Mouse (Mus musculus) lung, adult 2 months (tissue): ENCODE results near the gene Dusp23. TPM values are rescaled to one million over a fixed set of nuclear protein-coding genes. Genes with fewer than 3 reads are reported as not detected.

Source experiments
- DNase-seq: peaks from one replicate; pipeline ENCODE4 v3.0.0; 2022
- H3K4me1 ChIP-seq: fragments of 200-500 bp; 2 replicates; pipeline ENCODE4 v1.6.1; 2011; ENCODE audit warnings: low read length; ENCODE audit not compliant: control insufficient read depth, insufficient read depth
- H3K4me3 ChIP-seq: fragments of 200-500 bp; replicated peaks from 2 replicates; pipeline ENCODE3; 2011; ENCODE audit warnings: low read depth, mild to moderate bottlenecking, control low read depth, low read length; ENCODE audit errors: extremely low read depth
- CTCF ChIP-seq: fragments of 200-500 bp; IDR thresholded peaks from 2 replicates; pipeline ENCODE4 v1.5.1; 2011; ENCODE audit warnings: mild to moderate bottlenecking, low read length, control low read depth; ENCODE audit not compliant: insufficient read depth
- POLR2A ChIP-seq: fragments of 200-500 bp; IDR thresholded peaks from 2 replicates; pipeline ENCODE4 v1.6.1; 2011; ENCODE audit warnings: low read depth, mild to moderate bottlenecking, control low read depth, low read length, borderline replicate concordance; ENCODE audit errors: extremely low read depth
- WGBS: fragments of 180-500 bp; shearing (Covaris S2); methylation state at CpG from one replicate; pipeline ENCODE4 v1.1.7; 2018; 5-methylcytosine and 5-hydroxymethylcytosine counted together
- polyA plus RNA-seq: library from polyadenylated mRNA; depleted of rRNA; stranded (reverse); fragments of >200 nt; gene quantifications from 2 replicates; pipeline ENCODE4 v1.2.3, GENCODE M21; 2012; rRNA removed

Gene Dusp23
- polyA plus RNA-seq: 29.6 and 48.0 TPM in 2 replicates

- under 1% methylated on average over 53 of the region's 53 CpGs for WGBS
- H3K4me3 ChIP-seq: peak within 1 kb of the TSS; percentile 78
- DNase-seq: peak; percentile 97
- peaks cover 4% of the 10 kb centered on the region; the same call in 1 of the 2 replicates for H3K4me1 ChIP-seq
- peak; percentile 61 for TF ChIP-seq POLR2A
- peak; percentile 90 for TF ChIP-seq CTCF
Measured at GRCm38 (mm10) chr1:172632451-172633326, at the start of gene Dusp23. Gene Dusp23 (minus strand): TSS chr1:172632962.

- TF ChIP-seq POLR2A (no peak), CTCF (no peak)
- 83% methylated on average over 4 of the region's 4 CpGs for WGBS
- Histone ChIP-seq H3K4me3 (no peak overlapping the region), H3K4me1 (no peaks in the 10 kb centered on the region)
- DNase-seq: no peak
Measured at GRCm38 (mm10) chr1:172680742-172681141, 48.0 kb upstream of the Dusp23 start.

GRCm38 (mm10) chr1:172670716-172671115, 38.0 kb upstream of the Dusp23 start:
- H3K4me3 ChIP-seq: no peak overlapping the region
- H3K4me1 ChIP-seq: no peaks in the 10 kb centered on the region
- no peak for TF ChIP-seq CTCF
- TF ChIP-seq POLR2A: no peak
- no peak for DNase-seq
- WGBS: 80% methylated on average over 1 of the region's 1 CpGs

- Histone ChIP-seq H3K4me3 (no peak overlapping the region), H3K4me1 (no peaks in the 10 kb centered on the region)
- TF ChIP-seq POLR2A: no peak
- no peak for TF ChIP-seq CTCF
- 73% methylated on average over 6 of the region's 6 CpGs for WGBS
- DNase-seq: no peak
Measured at GRCm38 (mm10) chr1:172667597-172667996, 34.8 kb upstream of the Dusp23 start.

- TF ChIP-seq POLR2A (no peak), CTCF (no peak)
- DNase-seq: no peak
- 70% methylated on average over 2 of the region's 2 CpGs for WGBS
- Histone ChIP-seq H3K4me1 (no peaks in the 10 kb centered on the region), H3K4me3 (no peak overlapping the region)
Measured at GRCm38 (mm10) chr1:172665457-172665856, 32.7 kb upstream of the Dusp23 start.

GRCm38 (mm10) chr1:172659688-172660087, 26.9 kb upstream of the Dusp23 start:
- no peak for DNase-seq
- no peak overlapping the region for H3K4me3 ChIP-seq

GRCm38 (mm10) chr1:172657266-172657665, 24.5 kb upstream of the Dusp23 start:
- TF ChIP-seq CTCF (no peak), POLR2A (no peak)
- WGBS: 80% methylated on average over 3 of the region's 3 CpGs
- DNase-seq: no peak
- Histone ChIP-seq H3K4me3 (no peak overlapping the region), H3K4me1 (peaks cover 2% of the 10 kb centered on the region; the same call in 1 of the 2 replicates)

More at GRCm38 (mm10) chr1:172659688-172660087, 26.9 kb upstream of the Dusp23 start:
- H3K4me1 ChIP-seq: peaks cover 2% of the 10 kb centered on the region; the same call in 1 of the 2 replicates
- WGBS: 50% methylated on average over 8 of the region's 8 CpGs
- TF ChIP-seq POLR2A: no peak
- TF ChIP-seq CTCF: no peak

GRCm38 (mm10) chr1:172653900-172654299, 21.1 kb upstream of the Dusp23 start:
- Histone ChIP-seq H3K4me1 (peaks cover 4% of the 10 kb centered on the region; the same call in 1 of the 2 replicates), H3K4me3 (no peak overlapping the region)
- TF ChIP-seq CTCF (no peak), POLR2A (no peak)
- DNase-seq: no peak
- WGBS: 40% methylated on average over 6 of the region's 6 CpGs

GRCm38 (mm10) chr1:172652040-172652662, 19.4 kb upstream of the Dusp23 start:
- Histone ChIP-seq H3K4me1 (peaks cover 4% of the 10 kb centered on the region; the same call in 1 of the 2 replicates), H3K4me3 (no peak overlapping the region)
- WGBS: 50% methylated on average over 18 of the region's 18 CpGs
- TF ChIP-seq CTCF (no peak), POLR2A (no peak)
- DNase-seq: no peak
